Mouse (Mus musculus): ENCODE results near the gene Oas2. TPM values are rescaled to one million over a fixed set of nuclear protein-coding genes. Genes with fewer than 3 reads are reported as not detected.
"Not testable (repeated sequence)": the region's sequence is repeated elsewhere in the genome, so short reads cannot be mapped to it uniquely, and the experiment has no call there.

The Oas2 gene
- polyA plus RNA-seq (2012): 0.02 TPM in 1 of 2 replicates, not detected in the other

DNA sequence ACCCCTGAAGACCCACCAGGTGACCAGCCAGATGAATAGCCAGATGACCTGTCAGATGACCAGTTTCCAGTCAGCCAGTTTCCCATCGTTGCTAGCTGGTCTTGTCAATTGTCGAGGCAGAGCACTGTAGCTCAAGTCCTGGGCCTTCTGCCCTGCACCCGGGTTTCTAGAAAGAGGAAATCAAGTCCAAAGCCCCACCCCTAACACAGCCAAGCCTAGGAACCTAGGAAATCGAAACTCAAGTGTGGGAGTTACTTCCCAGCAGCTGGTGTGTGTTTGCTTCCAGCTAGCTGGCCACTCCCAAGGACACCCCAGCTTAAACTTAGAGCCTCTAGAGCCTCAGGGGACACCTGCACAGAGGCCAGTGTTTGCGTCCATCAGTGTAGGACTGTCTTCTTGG is at the start of gene Oas2:
Oas2 (minus strand) TSS at position 166 of the 400 bp plus-strand sequence.
- Histone ChIP-seq H3K36me3 (ENCODE audit: control insufficient read depth) (no peaks in the 10 kb centered on the region), H3K4me1 (ENCODE audit: control insufficient read depth) (no peaks in the 10 kb centered on the region), H3K4me3 (replicated peaks) (no peak within 1 kb of the TSS), H3K27me3 (ENCODE audit: control insufficient read depth) (no peaks in the 10 kb centered on the region), H3K9me3 (ENCODE audit: control insufficient read depth, low read length) (no peaks in the 10 kb centered on the region)
- TF ChIP-seq GATA1 (IDR thresholded peaks at IDR 0.05; ENCODE audit: low read length) (no peak), TAL1 (IDR thresholded peaks at IDR 0.05; ENCODE audit: low read length) (no peak)

DNA sequence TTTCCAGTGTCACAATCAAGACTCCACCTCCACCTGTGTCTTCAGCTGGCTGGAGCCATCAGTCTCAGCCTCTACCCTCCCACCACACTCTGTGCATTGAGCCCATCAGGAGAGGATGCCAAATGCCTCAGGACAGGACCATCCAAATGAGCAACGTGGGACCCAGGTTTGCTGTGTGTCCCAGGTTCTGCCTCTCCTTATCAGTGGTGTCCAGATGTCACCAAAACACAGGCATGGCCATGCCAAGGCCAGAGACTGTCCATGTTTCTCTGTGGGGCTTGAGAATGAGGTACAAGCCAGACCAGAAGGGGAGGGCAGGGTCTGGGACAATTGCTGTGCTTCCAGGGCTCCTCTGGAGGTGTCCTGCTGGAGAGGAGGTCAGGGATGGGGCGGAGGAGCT is 49.3 kb upstream of the Oas2 start:
- not testable (repeated sequence) for H3K4me3 ChIP-seq (replicated peaks); H3K4me1 ChIP-seq (ENCODE audit: control insufficient read depth); H3K27me3 ChIP-seq (ENCODE audit: control insufficient read depth); H3K36me3 ChIP-seq (ENCODE audit: control insufficient read depth); H3K9me3 ChIP-seq (ENCODE audit: control insufficient read depth, low read length)

DNA sequence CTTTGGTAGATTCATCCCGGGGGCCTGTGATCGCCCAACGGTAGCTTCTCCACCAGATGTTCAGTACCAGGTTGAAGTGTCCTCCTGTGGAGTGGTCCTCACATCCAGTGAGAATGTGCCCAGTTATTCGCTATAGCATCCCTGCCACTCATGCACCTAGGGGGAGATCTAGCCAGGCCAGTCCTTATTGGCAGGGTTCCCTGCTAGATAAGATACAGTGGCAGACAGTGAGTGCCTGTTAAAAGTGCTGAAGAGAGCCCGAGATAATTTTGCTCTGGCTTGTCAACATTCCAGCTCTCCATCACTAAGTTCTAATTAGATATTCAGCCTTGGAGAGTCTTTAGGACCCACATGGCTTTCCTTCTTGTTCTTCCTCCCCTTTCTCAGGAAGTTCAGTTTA is 48.5 kb upstream of the Oas2 start:
- H3K9me3 ChIP-seq (ENCODE audit: control insufficient read depth, low read length); H3K36me3 ChIP-seq (ENCODE audit: control insufficient read depth); H3K4me3 ChIP-seq (replicated peaks); H3K27me3 ChIP-seq (ENCODE audit: control insufficient read depth); H3K4me1 ChIP-seq (ENCODE audit: control insufficient read depth): not testable (repeated sequence)

DNA sequence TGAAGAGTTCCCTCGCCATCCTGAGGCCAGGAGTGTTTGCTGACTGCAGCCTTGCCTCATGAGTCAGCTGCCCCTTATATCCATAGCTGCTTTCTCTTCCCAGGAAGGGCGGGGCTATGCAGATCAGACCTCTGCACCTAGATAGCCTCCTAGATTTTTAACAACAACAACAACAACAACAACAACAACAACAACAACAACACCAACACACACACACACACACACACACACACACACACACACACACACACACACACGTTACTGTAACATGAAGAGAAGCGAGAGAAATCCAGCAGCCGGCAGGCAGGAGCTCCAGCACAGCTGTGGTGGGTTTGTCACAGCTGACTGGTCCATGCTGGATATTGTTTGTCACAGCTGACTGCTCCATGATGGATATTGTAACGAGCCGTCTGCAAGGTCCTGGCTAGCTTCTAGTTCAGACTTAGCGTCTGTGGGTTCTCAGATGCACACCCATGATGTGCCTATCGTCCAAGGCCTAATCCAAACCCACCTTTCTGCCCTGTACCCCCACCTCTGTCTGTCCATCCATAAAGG is 45.9 kb upstream of the Oas2 start, which contains the start of gene Oas1e:
Oas1e (minus strand) TSS at position 51 of the 555 bp plus-strand sequence.
- not testable (repeated sequence) for H3K36me3 ChIP-seq (ENCODE audit: control insufficient read depth); H3K4me1 ChIP-seq (ENCODE audit: control insufficient read depth); H3K27me3 ChIP-seq (ENCODE audit: control insufficient read depth); H3K4me3 ChIP-seq (replicated peaks); H3K9me3 ChIP-seq (ENCODE audit: control insufficient read depth, low read length)

DNA sequence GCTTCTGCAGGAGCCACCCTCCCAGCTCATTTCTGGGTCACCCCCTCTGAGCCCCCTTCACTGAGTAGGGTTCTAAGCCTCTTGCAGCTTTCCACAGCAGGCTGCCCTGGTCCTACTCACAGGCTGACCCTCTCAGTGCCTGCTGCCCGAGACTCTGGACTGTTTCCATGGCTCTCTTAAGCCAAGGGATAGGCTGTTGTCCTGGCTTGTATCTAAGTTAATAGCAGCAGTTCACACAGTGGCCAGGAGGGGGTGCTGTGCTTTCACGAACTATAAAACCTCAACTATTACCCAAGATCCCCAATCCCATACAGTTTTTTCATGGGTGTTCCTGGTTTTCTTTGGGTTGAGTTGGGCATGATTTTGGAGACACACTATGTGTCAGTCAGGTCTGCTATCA is 43.4 kb upstream of the Oas2 start:
- H3K4me3 ChIP-seq (replicated peaks): no peak overlapping the region
- H3K4me1 ChIP-seq (ENCODE audit: control insufficient read depth): no peaks in the 10 kb centered on the region
- no peak for TF ChIP-seq TAL1 (IDR thresholded peaks at IDR 0.05; ENCODE audit: low read length)
- no peaks in the 10 kb centered on the region for H3K27me3 ChIP-seq (ENCODE audit: control insufficient read depth)
- H3K36me3 ChIP-seq (ENCODE audit: control insufficient read depth): no peaks in the 10 kb centered on the region
- no peaks in the 10 kb centered on the region for H3K9me3 ChIP-seq (ENCODE audit: control insufficient read depth, low read length)

DNA sequence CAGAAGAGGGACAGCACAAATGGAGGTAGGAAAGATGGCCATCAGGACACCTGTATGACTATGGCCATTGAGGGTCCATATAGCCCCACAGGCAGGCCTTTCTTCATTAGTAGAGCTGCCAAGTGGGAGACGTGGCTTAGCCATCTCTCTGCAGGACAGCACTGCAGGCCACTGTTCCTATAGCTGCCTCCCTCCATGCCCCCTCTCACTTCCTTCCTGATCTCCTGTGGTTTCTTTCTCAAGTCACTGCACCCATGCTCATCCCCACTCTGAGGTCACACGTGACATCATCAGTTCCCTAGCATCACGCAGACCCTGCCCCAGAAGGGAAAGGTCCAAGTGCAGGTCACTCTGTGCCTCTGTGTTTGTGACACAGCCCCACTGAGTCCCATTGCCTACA is 37.4 kb upstream of the Oas2 start:
- no peak for TF ChIP-seq TAL1 (IDR thresholded peaks at IDR 0.05; ENCODE audit: low read length)
- TF ChIP-seq GATA1 (IDR thresholded peaks at IDR 0.05; ENCODE audit: low read length): no peak
- Histone ChIP-seq H3K4me3 (replicated peaks) (no peak overlapping the region), H3K4me1 (ENCODE audit: control insufficient read depth) (no peaks in the 10 kb centered on the region), H3K27me3 (ENCODE audit: control insufficient read depth) (no peaks in the 10 kb centered on the region), H3K9me3 (ENCODE audit: control insufficient read depth, low read length) (no peaks in the 10 kb centered on the region), H3K36me3 (ENCODE audit: control insufficient read depth) (no peaks in the 10 kb centered on the region)

DNA sequence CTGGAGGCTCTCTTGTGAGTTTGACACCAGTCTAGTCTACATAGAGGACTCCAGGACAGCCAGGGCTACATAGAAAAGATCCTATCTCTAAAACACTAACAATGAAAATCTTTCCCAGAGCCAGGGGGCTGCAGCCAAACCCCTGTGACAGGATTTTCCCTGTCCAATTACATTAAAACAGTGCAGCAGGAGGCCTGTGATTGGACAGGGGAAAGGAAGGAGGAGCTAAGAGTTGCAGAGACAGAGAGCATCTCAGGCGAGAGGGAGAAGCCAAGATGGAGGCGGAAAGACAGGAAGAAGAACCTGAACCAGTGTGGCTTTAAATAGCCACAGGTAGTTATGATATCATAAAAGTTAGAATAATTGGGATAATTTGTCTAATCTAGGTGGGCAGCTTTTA is 32.8 kb upstream of the Oas2 start:
- no peaks in the 10 kb centered on the region for H3K4me1 ChIP-seq (ENCODE audit: control insufficient read depth)
- no peaks in the 10 kb centered on the region for H3K36me3 ChIP-seq (ENCODE audit: control insufficient read depth)
- TF ChIP-seq GATA1 (IDR thresholded peaks at IDR 0.05; ENCODE audit: low read length): no peak
- no peak for TF ChIP-seq TAL1 (IDR thresholded peaks at IDR 0.05; ENCODE audit: low read length)
- no peak overlapping the region for H3K4me3 ChIP-seq (replicated peaks)
- no peaks in the 10 kb centered on the region for H3K27me3 ChIP-seq (ENCODE audit: control insufficient read depth)
- H3K9me3 ChIP-seq (ENCODE audit: control insufficient read depth, low read length): no peaks in the 10 kb centered on the region

DNA sequence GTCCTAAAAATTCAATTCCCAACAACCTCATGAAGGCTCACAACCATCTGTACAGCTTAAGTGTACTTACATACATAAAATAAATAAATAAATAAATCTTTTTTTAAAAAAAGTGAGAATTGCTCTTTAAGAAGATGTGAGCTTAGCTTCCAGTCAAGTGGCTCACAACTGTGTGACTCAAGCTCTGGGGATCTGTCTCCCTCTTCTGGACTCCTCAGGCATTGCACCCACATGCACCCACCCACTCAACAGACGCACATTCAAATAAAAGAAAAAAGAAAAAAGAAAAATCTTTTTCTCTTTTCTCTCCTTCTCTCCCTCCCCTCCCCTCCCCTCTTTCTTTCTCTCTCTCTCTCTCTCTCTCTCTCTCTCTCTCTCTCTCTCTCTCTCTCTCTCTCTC is 32.0 kb upstream of the Oas2 start:
- H3K27me3 ChIP-seq (ENCODE audit: control insufficient read depth): no peaks in the 10 kb centered on the region

DNA sequence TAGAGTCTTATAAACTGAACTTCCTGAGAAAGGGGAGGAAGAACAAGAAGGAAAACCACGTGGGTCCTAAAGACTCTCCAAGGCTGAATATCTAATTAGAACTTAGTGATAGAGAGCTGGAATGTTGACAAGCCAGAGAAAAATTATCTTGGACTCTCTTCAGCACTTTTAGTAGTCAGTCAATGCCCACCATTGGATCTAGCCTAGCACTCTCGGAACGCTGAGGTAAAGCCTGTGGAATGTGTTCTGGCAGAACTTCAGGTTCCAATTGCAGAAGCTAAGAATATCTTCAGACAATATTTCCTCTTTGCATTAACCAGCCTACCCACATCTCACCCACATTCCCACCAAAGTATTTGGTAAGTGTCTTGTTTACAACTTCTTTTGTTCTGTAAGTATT is 30.3 kb upstream of the Oas2 start:
- Histone ChIP-seq H3K27me3 (ENCODE audit: control insufficient read depth) (no peaks in the 10 kb centered on the region), H3K4me3 (replicated peaks) (no peak overlapping the region), H3K9me3 (ENCODE audit: control insufficient read depth, low read length) (no peaks in the 10 kb centered on the region), H3K36me3 (ENCODE audit: control insufficient read depth) (no peaks in the 10 kb centered on the region), H3K4me1 (ENCODE audit: control insufficient read depth) (peaks cover 4% of the 10 kb centered on the region)
- TF ChIP-seq TAL1 (IDR thresholded peaks at IDR 0.05; ENCODE audit: low read length) (no peak), GATA1 (IDR thresholded peaks at IDR 0.05; ENCODE audit: low read length) (no peak)

More for the DNA sequence above, 32.0 kb upstream of the Oas2 start:
- TF ChIP-seq GATA1 (IDR thresholded peaks at IDR 0.05; ENCODE audit: low read length): no peak
- TF ChIP-seq TAL1 (IDR thresholded peaks at IDR 0.05; ENCODE audit: low read length): no peak
- Histone ChIP-seq H3K4me3 (replicated peaks) (no peak overlapping the region), H3K9me3 (ENCODE audit: control insufficient read depth, low read length) (no peaks in the 10 kb centered on the region), H3K36me3 (ENCODE audit: control insufficient read depth) (no peaks in the 10 kb centered on the region), H3K4me1 (ENCODE audit: control insufficient read depth) (no peaks in the 10 kb centered on the region)

DNA sequence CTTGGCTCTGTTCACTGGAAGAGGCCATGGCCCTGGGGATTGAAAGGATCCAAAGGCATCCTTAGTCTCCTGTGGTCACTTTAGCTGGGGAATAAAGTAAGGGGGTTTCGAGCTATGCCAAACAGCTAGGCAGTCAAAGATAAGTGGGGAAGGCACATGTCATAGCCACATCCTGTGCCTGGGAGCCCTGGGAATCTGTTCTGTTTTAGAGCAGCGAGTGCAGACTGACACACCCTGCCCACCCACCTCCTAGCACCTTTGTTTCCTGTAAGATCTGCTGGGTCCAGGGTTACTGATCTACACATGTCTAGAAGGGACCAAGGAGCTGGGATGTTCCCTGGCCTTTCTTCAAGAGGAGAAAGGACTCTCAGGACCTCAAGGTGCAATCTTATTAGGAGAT is 29.3 kb upstream of the Oas2 start:
- Histone ChIP-seq H3K9me3 (ENCODE audit: control insufficient read depth, low read length) (no peaks in the 10 kb centered on the region), H3K36me3 (ENCODE audit: control insufficient read depth) (no peaks in the 10 kb centered on the region), H3K27me3 (ENCODE audit: control insufficient read depth) (no peaks in the 10 kb centered on the region), H3K4me3 (replicated peaks) (no peak overlapping the region), H3K4me1 (ENCODE audit: control insufficient read depth) (peaks cover 5% of the 10 kb centered on the region)
- TF ChIP-seq GATA1 (IDR thresholded peaks at IDR 0.05; ENCODE audit: low read length) (no peak), TAL1 (IDR thresholded peaks at IDR 0.05; ENCODE audit: low read length) (no peak)

All from erythroblast, embryonic 14.5 days (primary cell).